Mouse (Mus musculus) T-helper 17 cell (primary cell): Measurements from ENCODE around the gene Gm20388.

Source experiments
- in situ Hi-C, 2 experiments: fragments of 300-600 bp; cut with MboI, MseI; formaldehyde crosslinking; loops; 1 replicate in 1 of 2; 2 replicates in 1 of 2; pipeline ENCODE4 v1.15.1; 2025; ENCODE audit warnings: high pct_unique_total_duplicates in 2 of 2

Gm20388 gene

DNA sequence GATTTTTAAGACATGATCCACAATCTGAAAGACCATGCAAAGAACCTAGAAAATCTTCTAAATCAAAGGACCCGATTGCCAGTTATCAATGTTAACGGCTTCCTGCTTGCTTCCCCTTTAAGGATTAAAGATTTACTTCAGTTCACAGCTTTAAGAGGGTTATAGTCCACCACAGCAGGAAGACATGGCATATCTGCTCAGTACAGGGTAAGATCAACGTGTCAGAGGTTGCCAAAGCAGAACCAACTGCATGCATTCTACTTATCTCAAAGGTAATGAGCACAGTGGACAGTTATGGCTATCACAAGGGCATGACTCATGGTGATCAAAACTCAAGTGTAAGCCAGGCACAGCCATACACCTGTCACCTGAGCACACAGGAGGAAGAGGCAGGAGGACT is 3078.3 kb downstream of the Gm20388 start:
- in situ Hi-C loops: loop anchor here in 1 of 2 experiments (5.0 kb wide), 1 partner anchor 82 kb away; no protein-coding TSS in a partner anchor

DNA sequence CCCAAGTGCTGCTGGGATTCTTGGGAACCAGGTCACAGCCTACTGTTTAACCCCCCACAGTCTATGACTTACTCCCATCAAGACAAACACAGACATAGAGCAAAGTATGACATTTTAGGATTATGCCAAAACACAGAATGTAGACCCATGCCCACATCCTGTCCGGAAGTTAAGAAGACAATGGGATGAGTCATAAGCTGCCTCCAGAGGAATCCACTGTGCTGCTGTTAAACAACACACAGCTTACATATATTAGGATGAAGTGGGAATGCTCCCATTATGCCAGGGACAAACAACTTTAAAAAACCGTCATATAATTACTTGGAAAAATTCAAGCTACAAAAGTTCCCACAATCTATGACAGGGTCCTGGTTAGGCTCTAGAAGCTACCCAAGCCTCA is 3079.3 kb downstream of the Gm20388 start:
- in situ Hi-C loops: loop anchor here in 1 of 2 experiments (5.0 kb wide), 1 partner anchor 83 kb away; no protein-coding TSS in a partner anchor

DNA sequence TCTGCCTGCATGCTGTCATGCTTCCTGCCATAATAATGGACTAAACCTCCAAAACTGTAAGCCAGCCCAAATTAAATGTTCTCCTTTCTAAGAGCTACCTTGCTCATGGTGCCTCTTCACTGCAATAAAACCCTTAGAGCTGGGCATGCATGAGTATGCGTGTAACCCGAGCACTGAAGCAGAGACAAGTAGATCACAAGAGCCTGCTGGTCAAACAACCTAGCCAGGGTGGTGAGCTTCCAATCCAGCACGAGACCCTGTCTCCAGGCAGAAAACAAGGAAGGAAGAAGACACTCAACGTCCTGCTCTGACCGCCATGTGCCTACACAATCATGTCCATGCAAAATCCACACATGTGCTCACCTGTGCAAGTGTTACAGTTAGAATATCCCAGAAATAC is 3080.7 kb downstream of the Gm20388 start:
- in situ Hi-C loops: no loop called here

GRCm38 (mm10) chr8:122992296-122992695 is 3081.7 kb downstream of the Gm20388 start:
- in situ Hi-C loops: no loop called here

DNA sequence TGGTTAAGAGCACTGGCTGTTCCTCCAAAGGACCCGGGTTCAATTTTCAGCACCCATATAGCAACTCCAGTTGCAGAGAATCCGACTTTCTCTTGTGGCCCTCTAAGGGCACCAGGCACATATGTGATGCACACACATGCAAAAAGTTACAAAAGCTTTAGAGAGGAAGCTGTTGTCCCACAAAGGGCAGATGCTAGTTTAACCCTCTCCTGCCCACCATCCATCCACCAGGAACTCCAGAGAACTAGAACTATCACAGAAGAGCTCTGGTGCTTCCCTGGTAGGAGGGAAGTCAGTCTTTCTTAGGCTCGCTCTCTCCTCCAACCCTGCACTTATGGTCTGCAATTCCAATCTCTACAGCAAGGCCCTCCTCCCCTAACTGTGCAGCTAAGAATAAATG is 3082.4 kb downstream of the Gm20388 start:
- in situ Hi-C loops: no loop called here

GRCm38 (mm10) chr8:122993740-122994139 is 3083.1 kb downstream of the Gm20388 start:
- in situ Hi-C loops: no loop called here

- in situ Hi-C loops: no loop called here
These were observed 3087.3 kb downstream of the Gm20388 start for GRCm38 (mm10) chr8:122997963-122998362.

GRCm38 (mm10) chr8:123000311-123000710 is 3089.7 kb downstream of the Gm20388 start:
- in situ Hi-C loops: no loop called here

DNA sequence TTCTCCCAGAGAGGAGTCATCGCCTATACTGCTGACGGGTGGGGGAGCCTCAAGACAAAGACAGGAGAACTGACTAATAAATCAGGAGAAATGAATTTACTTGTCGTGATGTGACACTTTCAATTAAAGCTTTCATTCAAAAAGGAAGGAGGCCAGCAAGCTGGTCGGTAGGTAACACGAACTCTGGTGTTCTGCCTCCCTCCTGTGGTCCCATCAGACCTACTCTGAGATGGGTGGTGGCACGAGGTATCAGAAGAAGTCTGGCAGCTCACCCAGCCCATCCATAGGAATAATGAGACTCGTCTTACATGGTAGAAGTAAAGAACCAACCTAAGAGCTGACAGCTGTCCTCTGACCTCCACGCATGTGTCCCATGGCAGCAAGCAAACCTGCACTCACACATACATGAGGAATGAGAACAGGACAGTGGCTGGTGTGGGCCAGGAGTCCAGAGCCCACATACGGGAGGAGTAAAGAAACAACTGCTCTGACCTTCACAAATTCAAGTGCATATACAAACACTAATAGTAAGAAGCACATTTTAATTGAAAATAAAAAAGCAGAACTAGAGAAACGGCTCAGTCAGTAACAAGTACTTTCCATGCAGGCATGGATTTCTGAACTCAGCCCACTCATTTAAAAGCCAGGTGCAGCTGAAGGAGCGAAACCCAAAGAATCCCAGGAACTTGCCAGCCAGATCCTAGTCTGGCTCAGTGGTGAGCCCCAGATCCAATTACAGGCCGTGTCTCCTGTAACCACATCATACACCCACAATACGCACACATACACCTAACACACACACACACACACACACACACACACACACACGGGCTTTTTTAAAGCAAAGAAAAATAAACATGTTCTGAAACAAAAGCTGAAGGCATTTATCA is 3093.6 kb downstream of the Gm20388 start:
- in situ Hi-C loops: no loop called here

- in situ Hi-C loops: no loop called here
These were observed 3094.7 kb downstream of the Gm20388 start for GRCm38 (mm10) chr8:123005328-123005727.

DNA sequence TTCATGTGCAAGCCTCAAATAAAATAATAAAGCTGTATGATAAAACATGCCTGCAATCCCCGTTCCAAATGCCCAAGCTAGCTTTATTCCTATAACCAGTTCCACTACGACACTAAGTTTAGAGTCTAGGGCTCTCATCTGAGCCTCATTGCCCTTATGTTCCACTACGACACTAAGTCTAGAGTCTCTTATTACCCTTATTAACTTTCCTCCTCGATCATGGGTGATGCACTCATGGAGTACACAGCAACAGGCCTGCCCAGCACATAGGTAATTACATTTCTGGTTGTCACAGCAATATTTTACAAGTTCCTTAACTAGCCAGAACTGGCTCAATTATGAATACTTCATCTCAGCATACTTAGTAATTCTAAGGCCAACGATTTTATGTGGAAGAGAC is 3095.2 kb downstream of the Gm20388 start:
- in situ Hi-C loops: no loop called here

DNA sequence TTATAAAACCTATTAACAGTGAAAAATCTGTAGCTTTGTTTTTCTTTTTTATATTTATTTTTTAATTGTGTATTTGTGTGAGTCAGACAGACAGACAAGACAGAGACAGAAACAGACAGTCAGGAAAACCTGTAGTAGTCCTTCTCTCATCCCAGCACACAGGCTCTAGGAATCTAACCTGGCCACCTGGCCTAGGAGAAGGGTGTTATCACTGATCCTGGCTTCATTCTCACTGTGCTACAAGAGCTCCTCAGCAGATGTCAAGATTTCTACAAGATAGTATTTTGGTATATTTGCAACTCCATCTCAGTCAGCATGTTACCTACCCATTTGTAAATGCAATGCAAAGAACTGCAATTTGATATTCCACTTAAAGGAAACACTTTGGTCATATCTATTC is 3100.7 kb downstream of the Gm20388 start:
- in situ Hi-C loops: no loop called here

DNA sequence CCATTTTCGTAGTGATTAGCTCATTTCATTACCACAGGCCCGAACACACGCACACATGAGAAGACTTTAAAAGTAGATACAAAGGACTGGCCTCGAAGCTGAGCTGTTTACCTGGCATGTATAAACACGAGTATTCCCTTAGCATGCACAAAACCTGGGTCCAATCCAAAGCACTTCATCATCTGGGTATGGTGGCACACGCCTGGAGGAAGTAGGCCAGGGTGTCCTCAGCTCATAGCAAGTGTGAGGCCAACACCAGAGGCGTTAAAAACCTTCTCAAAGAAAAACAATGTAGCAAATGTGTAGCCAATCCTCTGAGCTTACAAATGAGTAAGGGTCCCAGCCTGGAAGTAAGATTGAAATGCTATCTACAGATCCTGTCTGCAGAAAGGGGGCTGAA is 3103.8 kb downstream of the Gm20388 start:
- in situ Hi-C loops: no loop called here

- in situ Hi-C loops: no loop called here
These were observed 3104.4 kb downstream of the Gm20388 start for GRCm38 (mm10) chr8:123015074-123015473.

- in situ Hi-C loops: no loop called here
These were observed 3106.5 kb downstream of the Gm20388 start for GRCm38 (mm10) chr8:123017143-123017542.

GRCm38 (mm10) chr8:123018484-123019164 is 3108.0 kb downstream of the Gm20388 start:
- in situ Hi-C loops: no loop called here

DNA sequence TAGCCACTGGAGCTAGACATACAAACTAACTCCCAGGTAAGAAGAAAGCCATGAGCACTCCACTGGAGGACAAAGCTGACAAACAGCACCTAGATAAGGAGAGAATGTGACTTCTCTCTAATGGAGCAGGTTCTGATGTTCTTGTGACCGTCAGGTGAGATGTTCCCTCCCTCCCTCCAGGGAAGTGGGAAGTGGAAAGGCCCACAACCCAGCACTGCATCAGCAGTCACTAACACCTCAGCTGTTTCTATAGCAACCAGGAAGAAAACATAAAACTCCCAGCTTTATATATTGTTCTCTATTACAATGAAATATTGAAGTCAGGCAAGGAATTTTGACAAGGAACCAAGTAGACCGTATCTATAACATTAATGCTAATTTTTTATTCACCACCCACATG is 3109.4 kb downstream of the Gm20388 start:
- in situ Hi-C loops: no loop called here

GRCm38 (mm10) chr8:123020859-123021258 is 3110.2 kb downstream of the Gm20388 start:
- in situ Hi-C loops: no loop called here

DNA sequence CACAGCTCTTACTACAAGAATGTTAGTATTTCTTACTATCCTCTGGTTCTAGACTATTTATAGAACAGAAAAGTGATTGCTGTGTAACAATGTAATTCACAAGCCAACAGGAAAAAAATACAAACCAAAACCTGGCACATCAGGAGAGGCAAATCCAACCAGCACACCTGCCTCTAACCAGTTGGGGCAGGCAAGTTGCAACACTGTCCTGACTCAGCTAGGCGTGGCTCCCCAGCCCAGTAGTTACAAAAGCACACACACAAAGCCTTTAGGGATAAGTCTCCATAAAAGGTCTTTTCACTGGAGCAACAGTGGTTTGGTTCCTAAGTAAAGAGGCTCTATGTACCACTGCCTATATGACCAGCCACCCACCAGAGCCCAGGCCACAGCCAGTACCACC is 3110.6 kb downstream of the Gm20388 start:
- in situ Hi-C loops: no loop called here

- in situ Hi-C loops: no loop called here
These were observed 3112.1 kb downstream of the Gm20388 start for GRCm38 (mm10) chr8:123022727-123023126.

DNA sequence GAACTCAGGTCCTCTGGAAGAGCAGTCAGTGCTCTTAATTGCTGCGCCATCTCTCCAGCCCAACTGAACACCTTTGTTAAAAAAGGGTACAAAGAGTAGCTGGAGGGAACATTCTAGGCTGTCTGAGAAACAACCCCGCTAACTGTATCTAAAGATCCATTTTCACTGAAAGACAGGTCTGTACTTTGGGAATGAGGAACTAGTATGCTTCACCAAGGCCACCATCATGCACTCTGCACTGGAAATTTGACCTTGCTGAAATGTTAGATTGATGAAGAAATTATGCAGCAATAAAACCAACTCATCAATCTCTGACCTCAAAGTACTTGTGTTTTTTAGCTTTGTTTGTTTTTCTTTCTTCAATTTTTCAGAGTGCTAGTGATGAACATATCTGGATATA is 3113.6 kb downstream of the Gm20388 start:
- in situ Hi-C loops: no loop called here

DNA sequence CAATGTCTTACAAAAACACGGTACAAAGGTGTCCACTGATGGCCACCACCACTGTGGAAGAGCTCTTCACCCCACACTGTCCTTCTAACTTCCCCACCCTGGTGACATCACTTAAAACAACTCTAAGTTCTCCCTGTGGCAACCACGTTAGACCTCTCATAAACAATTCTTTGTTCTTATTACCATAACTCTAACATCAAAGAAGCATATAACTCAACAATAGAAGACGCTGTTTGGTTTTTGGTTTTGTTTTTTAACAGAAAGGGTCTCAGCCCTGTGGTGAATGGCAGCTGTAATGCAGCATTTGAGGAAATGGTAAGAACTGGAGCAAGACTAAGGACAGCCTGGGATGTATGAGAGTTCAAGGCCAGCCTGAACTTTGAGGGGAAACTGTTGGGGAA is 3115.3 kb downstream of the Gm20388 start:
- in situ Hi-C loops: no loop called here

DNA sequence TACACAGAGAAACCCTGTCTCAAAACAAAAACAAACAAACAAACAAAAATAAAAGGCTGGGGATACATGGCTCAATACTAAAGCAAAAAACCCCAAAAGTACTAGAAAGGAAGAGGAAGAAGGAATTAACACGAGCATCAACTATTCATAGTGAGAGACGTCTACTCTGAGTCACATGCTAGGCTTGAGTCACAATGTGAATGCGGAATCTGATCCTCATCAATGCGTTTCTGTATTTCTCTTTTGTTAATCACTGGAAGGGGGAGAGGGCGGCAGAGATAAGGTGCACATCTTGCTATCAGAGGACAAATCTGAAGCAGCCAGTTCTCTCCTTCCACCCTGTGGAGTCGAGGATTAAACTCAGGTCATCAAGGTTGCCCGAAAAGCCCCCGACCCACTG is 3117.1 kb downstream of the Gm20388 start:
- in situ Hi-C loops: no loop called here
